Mouse (Mus musculus): ENCODE results near the gene Csrp1.

DNA sequence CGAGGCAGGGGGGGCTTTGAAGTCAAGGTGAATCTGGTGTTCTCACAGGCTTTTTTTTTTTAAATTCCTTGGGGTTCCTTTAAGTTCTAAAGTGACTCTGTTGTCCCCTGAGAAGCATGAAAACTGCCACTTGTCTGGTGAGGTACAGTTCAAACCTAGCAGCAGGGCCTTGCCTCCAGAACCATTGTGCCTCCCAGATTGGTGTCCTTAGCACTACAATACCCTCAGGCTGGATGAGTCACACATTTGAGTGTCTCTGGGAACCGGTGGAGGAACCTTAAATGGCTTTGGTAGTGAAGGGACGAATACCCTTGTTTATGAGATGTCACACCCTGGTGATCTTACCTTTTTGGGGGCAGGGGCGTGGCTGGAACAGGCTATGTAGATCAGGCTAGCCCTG is 4.3 kb downstream of the Csrp1 start:
- no peak for TF ChIP-seq CTCF (IDR thresholded peaks at IDR 0.05; ENCODE audit: insufficient read depth, low read depth, low read length)
- no peak for TF ChIP-seq POLR2A (IDR thresholded peaks at IDR 0.05; ENCODE audit: insufficient read depth, low read depth, low read length)

Data from olfactory bulb, adult 2 months (tissue).